Mouse (Mus musculus): Measurements from ENCODE around the gene Cept1.
"Not testable (repeated sequence)": the region's sequence is repeated elsewhere in the genome, so short reads cannot be mapped to it uniquely, and the experiment has no call there.

Cept1 gene

DNA sequence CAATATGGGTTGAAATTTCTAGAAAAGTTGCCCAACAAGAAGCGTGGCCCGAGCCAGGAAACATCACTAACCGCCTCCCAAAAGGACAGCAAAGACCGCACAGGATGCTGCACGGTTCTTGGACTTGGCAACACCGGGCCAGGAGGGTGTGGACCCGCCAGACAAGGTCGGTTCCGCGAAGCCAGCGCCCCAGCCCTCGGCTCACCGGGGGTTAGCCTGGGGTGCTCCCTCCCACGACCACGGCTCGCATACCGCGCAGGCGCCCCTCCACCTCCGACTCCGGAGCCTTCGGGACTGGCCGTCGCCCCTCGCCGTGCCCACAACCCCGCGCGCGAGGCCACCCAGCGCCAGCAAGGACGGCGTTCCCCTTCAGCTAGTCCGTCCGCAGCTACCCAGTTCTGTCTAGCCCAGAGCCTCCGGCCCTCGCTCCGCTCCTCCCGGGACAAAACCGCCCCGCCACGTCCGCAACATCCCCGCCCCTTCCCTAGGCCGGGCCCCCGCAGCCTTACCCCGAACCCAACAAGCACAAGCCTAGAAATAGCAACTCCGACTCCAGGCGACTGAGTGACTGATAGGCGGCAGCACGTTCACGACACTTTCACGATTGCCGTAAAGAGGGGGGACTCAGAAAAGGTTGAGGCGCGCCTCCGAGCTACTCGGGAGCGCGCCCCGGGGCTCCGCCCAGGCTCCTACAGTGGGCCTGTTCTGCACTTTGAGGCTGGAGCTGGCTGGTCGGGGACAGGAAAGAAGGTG lies at the start of gene Cept1, which contains the start of gene Dram2:
Cept1 (minus strand) TSS at position 632 of the 753 bp plus-strand sequence.
Dram2 (plus strand) TSS at position 628 of the 753 bp plus-strand sequence.
- in situ Hi-C loops (cut with MseI, MboI), result no loop called here

DNA sequence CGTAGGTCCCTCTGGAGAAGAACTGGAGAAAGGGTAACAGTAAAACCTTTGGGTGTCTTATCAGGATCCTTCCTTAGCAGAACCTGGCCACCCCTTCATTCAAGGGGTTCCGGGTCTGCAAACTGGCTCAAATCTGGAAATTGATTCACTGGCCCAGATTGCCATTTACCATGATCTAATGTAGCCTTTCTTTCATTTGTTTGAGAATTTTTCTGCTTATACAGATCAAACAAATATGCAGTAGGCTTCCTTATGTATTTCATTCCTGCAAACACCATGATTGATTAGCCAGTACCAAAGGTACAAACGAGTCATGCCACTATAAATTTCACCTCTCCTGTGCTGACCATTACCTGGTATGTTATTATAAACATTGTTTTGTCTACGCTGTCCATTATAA lies 46.0 kb upstream of the Cept1 start:
- in situ Hi-C loops (cut with MseI, MboI), result not testable (repeated sequence)

DNA sequence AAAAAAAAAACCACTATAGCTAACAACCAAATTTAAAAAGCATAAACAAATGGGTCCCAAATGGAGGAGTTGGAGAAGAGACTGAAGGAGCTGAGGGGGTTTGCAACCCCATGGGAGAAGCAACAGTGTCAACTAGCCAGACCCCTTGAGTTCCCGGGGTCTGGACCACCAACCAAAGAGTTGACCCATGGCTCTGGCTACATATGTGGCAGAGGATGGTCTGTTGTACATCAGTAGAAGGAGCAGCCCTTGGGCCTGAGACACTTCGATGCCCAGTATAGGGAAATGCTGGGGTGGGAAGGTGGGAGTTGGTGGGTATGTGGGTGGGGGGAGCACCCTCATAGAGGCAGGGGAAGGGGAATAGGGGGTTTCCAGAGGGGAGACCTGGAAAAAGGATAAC lies 31.7 kb upstream of the Cept1 start:
- in situ Hi-C loops (cut with MseI, MboI), result no loop called here

DNA sequence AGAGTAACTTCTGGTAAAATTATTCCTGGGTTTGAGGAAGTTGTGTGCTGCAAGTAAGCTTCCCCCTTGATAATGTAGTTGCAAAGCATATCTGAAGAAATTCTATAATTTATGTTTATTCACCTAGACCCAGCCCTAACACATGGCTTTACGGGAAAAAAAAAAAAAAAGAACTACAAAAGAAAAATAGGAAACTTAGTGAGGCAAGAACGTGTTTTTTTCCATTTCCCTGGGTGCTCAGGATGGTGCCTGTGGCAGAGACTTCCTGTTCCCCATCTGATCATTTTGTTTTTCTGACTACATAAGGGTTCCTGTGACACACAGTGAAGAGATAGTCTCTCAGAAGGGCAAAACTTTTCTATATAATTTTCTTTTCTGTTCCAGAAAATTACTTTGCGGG lies 25.6 kb upstream of the Cept1 start:
- in situ Hi-C loops (cut with MseI, MboI), result no loop called here

DNA sequence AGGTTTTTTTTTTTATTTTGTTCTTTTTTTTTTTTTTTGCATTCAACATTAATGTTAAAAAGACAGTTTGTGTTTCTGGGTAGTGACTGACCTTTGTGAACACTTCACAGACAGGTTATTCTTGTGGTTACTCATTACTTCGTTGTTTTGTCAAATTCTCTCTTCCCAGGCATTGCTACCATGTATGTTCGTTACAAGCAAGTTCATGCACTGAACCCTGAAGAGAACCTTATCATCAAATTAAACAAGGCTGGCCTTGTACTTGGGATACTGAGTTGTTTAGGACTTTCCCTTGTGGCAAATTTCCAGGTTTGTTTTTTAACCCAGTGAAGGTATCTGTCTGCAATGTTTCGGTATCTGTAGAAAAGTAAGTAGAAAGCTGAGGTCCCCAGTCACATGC lies 18.3 kb upstream of the Cept1 start:
- in situ Hi-C loops (cut with MseI, MboI), result no loop called here

DNA sequence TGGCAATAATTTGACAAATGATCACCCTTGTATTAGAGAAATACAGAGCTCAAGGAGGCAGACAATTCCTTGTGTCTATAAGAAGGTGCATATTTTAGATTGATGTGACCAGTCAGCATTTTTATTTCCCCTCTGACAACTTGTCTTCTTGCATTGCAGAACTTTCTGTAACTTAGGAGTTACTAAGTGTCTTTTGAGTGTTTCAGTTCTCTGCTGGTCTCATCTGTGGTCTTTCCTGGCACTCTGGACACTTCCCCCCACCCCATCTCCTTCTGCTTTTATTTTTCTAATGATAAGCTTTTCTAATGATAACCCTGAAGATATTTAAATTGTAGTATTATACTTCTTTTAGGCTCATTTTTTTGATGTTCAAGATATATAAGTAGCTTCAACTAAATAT lies 10.7 kb upstream of the Cept1 start:
- in situ Hi-C loops (cut with MseI, MboI), result no loop called here

DNA sequence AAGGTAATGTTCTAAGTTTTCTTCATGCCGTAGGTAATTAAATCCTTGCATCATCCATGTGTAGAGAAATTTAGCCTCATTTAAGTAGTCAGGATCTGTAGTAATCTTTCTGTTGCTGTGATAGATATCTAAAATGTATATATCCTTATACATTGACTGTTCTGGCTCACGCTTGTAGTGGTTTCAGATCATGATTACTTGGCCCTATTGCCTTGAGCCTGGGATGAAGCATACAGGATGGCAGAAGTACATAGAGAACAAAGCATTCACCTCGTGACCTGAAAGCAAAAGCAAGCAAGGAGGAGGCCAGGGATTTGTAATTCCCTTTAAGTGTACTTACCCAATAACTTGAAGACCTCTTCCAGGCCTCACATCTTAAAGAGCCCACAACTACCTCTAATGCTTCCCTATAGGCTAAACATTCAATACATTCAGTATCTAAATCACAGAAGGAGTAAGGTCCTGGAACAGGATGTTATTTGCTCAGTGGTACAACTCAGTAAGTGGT lies 8.2 kb upstream of the Cept1 start:
- in situ Hi-C loops (cut with MseI, MboI), result no loop called here

DNA sequence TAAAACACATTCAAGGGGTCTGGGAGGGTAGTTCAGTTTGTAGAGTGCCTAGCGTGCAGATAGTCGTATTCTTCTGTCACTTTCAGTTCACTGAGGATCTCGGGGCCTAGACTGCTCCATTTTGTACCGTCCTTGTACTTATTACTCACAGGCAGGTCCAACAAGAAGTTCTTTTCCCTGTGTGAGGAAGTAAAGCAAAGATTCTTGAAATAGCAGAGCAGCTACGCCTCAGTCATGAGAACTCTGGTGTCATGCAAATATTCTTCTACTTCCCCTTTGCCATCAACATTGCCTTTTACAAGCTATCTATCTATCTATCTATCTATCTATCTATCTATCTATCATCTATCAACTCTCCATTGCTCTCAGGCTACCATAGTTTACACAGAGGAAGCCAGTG lies 5.8 kb upstream of the Cept1 start:
- in situ Hi-C loops (cut with MseI, MboI), result no loop called here

DNA sequence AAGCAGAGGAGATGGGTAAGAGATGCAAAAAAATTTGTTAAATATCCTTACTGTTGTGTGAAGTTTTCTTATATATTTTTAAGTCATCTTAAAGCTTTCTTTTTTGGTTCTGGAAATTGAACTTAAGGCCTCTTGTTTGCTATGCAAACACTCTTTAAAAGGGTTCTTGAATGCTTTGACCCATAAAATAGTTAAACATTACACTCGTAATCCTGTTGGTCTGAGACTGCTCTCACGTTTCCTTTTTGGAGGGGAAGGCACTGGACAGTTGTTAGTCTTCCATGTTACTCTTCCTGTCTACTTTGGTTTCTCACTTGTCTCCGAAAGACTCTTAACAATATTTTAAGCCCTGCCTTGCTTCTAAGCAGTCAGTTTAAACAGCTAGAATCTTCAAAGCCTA lies 1.4 kb upstream of the Cept1 start:
- in situ Hi-C loops (cut with MseI, MboI), result no loop called here

DNA sequence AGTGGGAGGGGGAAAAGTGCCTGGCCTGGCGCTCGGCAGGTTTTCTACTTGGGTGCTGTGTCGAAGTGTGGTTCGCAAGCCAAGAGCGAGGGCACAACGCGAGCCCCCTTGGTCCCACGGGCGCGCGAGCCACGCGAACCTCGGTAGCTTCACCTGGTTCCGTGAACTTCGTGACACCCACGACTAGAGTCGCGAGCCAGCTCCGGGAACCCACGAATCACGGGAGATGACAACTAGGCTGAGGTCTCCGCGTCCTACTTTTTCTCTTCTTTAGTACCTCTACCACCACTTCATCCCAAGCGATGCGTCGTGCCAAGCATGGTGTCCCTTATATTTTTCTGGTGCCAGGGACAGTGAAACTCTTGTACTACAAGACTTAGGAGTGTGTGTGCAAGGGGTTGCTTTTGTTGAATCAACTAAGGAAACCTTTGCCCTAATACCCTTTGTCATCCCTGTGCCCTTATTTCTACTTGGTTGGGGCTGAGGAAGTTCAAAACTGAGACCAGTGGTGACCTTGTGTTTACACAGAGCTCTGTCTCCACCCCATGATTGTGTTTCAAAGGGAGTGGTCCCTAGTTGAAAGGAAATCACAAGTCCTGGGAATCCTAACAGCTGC lies 430 bp upstream of the Cept1 start:
- in situ Hi-C loops (cut with MseI, MboI), result no loop called here

DNA sequence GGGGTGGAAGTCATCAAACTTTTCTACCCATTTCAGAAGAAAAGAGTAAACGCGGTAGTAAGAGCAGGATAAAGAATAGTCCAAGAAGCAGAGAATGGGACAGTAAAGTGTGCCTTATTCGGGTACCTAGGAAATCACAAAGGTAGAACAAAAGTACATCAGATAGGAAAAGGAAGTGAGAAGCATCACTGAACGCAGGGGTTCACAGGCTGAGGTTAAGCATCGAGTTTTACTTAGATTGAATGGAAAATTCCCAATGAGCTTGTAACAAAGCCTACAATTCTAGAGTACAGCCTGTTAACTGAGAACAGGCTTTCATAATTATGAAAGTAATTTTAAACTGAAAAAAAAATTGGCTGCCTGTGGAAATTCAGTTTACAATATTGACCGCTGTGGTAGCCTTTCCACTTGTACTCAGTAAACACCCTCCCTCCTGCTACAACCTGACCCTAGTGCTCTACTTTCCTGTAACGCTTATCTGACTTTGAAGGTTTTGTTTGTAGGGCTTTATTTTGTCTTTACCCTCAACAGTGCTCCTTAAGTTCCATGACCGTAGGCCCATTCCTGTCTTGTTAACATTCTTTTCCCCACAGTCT lies 2.8 kb downstream of the Cept1 start:
- in situ Hi-C loops (cut with MseI, MboI), result no loop called here

DNA sequence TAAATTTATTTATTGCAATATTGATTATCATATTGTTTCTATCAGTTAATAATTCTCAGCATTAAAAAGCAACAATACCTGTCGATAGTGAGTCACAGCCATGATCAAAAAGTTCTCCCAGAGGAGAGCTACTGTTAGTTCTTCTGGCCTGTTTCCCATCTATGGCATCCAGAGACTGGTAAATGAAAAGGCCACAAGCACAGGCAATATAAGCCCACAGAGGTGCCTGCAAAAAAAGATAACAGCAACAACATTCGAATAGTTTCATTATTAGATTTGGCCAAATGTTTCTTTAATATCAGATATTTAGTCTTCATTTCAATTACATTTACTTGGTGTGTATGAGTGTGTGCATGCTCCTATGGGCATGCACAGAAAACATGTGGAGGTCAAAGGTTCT lies 14.3 kb downstream of the Cept1 start:
- in situ Hi-C loops (cut with MseI, MboI), result no loop called here

DNA sequence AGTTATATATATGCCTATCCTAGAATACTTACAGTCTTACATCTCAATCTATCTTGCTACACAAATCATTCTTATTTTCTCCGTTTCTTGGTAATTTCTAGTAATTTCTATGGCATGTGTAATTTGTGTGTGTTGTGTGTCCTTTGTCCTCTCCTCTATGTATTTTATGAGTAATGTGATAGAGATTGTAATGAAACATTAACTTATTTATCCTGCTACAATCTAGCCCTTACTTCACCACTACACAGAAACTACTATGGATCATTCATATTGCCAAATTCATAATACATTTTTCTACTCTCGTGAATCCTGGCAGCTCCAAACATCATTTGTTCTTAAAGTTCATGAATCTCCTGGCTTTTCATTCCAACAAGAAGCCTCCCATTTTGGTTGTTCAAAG lies 19.6 kb downstream of the Cept1 start:
- in situ Hi-C loops (cut with MseI, MboI), result no loop called here

DNA sequence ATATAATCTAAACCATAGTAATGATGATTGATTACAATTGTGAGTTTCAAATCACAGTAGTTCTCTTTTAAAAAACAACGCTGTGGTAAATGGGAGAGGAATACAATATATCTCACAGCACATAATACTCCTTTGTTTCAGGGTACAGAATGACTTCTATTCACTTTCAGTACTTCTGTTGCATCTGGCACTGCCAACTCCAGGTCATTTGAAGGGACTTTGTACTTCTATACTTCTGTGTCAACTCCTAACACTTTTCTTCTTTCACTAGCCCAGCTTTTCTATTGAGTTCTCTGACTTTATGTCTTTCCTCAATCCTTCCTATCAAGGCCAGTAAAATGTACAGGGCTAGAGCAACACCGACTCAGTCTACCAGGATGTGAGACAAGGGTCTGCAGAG lies 21.2 kb downstream of the Cept1 start:
- in situ Hi-C loops (cut with MseI, MboI), result no loop called here

DNA sequence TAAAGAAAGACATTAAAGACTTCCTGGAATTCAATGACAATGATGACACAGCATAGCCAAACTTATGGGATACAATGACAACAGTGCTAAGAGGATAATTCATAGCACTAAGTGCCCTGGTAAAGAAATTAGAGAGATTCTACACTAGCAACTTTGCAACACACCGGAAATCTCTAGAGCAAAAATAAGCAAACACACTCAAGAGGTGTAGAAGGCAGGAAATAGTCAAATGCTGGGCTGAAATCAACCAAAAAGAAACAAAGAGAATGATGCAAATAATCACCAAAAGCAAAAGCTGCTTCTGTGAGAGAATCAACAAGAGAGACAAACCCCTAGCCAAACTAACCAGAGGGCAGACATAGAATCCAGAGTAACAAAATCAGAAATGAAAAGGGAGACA lies 24.9 kb downstream of the Cept1 start:
- in situ Hi-C loops (cut with MseI, MboI), result no loop called here

DNA sequence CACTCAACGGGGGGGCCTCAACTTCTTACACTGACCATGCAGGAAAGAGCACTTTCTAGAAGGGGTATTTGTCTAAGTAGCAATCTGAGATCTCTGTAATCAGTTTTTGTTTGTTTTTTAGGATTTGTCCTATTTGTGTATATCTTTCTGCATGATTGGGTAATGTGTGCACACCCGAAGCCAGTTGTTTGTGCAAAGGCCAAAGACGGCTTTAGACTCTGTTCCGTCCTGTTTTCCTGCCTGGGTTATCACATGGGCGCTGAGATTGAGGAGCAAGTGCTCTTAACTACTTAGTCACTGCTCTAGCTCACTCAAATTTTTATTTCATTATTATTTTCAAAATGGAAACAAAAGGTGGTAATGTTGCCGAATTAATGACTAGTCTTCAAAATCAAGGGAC lies 32.6 kb downstream of the Cept1 start:
- in situ Hi-C loops (cut with MseI, MboI), result no loop called here

DNA sequence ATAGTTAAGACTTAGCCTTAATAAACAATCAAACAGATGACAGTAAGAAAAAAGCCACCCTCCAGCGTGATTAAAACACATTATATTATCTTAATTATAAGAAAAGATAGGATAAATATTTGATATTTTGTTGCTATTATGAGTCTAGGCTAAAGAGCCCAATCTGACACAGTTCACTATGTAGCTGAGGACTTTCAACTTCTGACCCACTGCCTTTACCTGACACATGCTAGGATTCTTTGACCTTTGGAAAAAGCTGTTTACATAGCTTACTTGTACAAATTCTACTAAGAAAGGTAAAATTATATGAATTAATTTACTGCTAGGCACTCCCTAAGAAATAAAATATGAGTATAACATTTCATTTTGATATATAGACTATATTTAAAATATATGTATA lies 36.9 kb downstream of the Cept1 start:
- in situ Hi-C loops (cut with MseI, MboI), result no loop called here

DNA sequence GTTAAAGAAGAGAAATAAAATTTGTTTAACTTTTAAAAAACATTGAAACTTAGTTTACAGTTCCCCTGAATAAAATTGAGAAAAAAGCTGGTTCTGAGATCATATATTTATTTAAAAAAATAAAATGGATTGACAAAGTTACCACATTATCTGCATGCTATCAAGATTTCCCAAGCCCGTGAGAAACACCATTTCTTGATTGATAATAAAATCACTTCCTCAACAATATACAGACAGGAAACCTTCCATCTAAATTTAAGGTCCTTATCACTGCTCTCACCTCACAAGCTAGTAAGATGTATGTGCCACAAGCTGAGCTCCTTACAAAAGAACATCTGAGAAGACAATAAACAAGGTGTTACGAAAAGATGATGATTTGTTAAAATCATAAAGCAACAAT lies 44.7 kb downstream of the Cept1 start:
- in situ Hi-C loops (cut with MseI, MboI), result no loop called here

DNA sequence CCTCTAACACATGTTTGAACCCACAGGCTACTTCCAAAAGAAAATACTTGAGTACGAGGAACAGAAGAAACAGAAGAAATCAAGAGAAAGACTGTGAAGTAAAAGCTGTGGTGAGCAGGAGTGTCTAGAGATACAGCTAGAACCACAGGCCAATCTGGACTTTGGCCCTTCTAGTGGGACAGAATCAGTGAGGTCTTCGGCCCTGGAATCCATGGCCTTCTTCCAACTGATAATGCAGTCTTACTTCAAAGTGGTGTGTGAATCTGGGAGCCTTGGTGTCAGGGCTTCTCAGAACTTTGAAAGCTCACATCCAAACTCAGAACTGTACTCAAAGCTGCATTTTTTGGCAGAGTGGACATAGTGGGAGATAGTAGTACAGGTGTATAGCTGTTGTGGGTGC lies 47.1 kb downstream of the Cept1 start:
- in situ Hi-C loops (cut with MseI, MboI), result no loop called here

DNA sequence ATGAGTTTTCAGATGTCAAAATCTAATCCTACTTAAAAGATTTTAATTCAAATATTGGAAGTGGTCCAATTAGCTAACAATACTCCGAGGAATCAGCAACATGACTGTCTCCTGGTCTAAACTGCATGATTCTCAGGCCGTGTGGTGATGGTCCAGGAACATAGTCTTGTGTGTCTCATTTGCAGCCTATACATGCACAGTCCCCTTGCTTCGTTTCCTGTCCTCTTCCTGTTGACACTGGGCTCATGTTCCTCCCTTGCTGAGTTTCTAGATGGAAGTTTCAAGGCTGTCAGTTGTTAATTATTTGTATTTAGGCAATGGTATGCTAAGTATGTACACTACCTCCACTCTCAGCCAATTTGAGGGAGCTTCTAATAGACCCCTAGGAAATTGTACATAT lies 50.6 kb downstream of the Cept1 start:
- in situ Hi-C loops (cut with MseI, MboI), result no loop called here

DNA sequence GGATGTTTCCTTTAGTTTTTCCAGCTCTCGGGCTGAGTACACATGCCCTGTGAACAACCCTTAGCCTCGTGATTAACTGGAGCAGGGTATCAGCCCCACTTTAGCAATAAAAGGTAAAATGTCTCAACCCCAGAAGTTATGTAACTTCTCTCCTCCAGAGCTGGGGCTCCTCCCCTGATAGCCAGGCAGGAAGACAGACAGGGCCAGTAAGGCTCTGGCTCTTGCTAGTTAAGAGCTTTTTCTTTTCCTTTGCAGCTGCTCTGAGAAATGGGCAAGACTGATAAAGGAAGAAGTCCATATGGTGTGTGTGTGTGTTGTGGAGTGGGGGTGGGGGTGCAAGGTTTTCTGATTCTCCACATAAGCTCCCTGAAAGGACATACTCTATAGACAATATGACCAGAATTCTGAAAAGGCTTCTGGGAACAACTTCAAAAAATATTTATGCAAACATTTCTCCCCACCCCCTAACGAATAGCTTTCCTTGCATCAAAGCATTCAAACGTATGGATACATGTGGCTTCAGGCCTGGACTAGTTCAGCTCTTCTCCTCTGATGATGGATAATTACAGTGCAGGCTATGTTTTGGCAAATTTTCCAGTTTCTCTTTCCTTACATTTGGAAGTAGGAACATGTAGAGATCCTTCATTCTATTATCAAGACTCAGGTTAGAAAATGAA lies 51.4 kb downstream of the Cept1 start:
- in situ Hi-C loops (cut with MseI, MboI), result no loop called here

DNA sequence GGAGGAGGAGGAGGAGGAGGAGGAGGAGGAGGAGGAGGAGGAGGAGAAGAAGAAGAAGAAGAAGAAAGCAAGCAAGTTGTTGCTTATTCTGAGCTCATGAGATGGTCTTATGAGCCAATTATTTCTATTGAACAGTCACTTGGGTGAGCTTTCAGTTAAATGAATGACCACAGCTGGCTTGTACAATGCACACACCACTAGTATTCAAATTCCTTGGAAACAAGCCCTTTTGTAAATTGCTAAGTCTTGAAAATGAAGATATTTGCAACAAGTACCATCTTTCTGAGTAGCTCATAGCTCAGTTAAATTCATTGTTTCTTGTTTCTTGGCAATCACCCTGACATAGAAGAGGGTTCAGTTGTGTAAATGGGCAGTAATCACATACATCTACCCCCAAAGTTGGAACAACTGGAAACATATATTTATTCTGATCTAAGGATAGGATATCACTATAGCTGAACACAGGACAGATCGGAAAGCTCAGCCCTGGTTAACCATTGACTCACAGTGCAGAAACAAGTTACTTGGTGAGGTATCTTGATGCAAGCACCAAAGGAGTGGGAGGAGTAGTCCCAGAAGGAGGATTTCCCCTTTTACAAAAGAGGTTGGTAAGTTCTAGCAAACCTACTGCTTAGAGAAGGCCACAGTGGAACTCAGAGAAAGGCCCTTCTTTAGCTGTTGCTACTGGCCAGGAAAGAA lies 52.1 kb downstream of the Cept1 start:
- in situ Hi-C loops (cut with MseI, MboI), result no loop called here
